Mouse (Mus musculus): Measurements from ENCODE around the gene Klhl26.
A peak's percentile ranks its signal among the peaks of the same experiment; 100 is the strongest.

Gene Klhl26

DNA sequence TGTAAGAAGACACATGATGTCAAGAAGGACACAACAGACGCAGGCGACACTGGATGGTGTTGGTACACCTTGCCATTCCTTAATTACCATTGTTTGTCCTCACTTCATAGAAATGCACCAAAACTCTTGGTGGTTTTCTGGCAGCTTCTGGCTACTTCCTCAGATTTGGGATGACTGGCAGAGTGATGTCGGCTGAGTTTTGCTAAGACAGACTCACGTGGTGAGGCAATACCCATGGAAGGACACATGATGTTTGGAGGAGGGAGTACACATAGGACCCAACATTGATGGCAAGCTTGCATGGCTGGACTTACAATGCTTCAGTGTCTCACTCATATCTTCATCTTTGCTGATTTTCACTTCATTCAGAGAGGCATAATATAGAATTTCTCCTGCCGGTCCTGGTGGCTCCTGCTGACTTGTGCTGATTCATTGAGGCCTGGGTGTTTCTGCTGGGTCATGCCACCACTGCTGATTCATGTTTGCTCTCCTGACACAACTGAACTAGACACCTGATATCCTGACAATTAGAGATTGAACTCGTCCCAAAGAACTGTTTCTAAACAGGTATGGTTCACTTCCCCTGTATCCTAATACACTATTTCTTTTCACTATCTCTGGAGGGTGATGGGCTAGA is 62.3 kb downstream of the Klhl26 start:
- no peak for DNase-seq (ENCODE audit: low spot score in 2 of 2)

DNA sequence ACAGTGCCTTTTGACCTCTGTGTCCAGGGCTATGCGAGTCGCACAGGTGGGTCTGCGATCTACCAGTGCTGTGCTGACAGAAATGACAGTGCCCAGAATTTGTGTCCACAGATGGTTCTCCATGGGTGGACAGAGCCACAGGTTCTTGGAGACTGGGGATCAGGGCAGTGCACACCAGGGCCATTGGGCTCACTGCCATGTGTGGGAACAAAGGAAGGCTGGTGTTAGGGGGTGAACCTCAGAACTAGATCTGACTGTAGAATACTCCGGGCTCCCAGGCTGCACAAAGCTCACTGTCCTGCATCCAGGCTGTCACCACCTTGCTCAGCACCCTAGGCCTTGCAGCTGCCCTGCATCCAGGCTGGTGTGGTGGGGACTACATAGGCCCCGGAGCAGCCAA is 66.5 kb downstream of the Klhl26 start:
- DNase-seq (ENCODE audit: low spot score in 2 of 2): no peak

- peak in 1 of 2 experiments; percentile 56 for DNase-seq (ENCODE audit: low spot score in 2 of 2)
These were observed 67.3 kb downstream of the Klhl26 start for GRCm38 (mm10) chr8:70409455-70409871.

DNA sequence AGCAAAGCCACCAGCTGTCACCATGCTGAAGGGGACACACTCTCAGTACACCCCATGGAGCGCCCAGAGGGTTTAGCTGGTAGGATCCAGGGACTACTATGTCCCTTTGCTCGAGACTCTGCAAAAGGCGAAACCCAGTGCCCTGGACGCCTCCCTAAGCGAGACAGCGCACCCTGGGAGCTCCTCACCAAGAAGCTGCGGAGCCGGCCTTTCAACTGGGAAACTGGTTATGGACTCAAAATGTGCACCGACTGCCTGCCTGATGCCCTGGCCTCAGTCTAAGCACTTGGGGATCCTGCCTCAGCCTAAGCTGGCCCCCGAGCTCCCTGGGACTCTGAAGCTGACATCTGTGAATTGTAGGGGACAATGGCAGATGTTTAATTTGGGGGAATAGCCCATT is 67.7 kb downstream of the Klhl26 start:
- DNase-seq (ENCODE audit: low spot score in 2 of 2): no peak

DNA sequence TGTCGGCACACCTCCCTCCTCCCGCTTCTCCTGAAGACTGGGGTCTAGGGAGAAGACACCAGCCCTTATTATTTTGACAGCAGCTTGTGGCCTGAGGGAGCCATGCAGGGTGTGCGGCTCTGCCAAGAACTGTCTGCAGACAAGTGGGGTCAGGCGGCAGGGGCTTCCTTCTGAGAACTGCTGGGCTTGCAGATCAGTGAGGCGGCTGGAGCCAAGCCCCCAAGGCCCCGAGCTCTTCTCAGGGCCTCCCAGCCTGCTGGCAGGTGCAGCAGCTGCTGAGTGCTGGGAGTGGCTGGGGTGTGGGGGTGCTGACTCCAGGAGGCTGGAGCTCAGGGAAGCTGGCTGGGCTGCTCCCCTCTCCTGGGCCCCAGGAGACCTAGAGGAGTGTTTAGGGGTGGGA is 68.5 kb downstream of the Klhl26 start:
- DNase-seq (ENCODE audit: low spot score in 2 of 2): no peak

DNA sequence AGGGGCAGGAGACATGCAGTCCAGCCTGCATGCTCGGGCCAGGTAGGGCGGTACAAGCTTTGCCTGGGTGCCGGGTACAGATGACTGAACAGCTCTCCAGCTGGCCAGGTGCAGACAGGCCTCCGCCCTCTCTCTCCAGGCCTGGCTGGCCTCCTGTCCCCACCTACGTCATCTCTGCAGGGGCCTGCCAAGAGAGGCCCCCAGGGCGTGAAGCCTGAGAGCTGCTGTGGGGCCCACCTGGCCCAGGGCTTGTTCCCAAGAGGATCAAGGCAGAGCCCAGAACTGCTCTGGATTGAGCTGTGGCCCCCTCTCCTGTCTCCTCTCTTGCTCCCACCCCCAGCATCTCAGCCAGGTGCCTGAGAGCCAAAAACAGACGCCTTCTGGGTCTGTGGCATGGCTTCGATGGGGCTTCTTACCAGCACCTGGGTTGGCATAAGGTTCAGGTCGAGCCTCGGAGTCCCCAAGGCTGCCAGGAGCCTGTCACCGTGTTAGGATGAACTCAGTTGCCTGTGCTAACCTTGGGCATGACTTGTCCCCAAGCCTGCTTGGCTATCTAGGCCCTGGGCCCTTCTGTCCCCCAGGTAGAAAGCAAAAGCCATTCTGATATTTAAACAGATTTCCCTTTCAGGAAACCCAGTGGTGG is 70.2 kb downstream of the Klhl26 start:
- DNase-seq (ENCODE audit: low spot score in 2 of 2): no peak

DNA sequence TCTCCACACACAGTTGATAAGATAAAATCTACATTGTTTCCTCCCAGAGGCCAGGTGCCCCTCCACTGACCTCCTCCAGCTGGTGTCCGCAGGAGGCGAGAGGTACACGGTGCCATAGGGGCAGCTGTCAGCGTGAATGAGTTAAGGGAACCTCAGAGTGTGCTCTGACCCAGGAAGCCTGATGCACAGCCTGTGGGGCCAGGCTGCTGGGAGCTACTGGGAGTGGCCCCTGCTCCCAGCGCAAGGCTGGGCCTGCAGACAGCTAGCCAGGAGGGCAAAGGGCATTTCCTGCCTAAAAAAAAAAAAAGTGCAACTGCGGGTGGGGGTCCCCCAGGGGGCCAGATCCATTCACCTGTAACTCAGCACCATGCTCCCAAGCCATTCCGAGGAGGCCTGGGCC is 71.6 kb downstream of the Klhl26 start:
- DNase-seq (ENCODE audit: low spot score in 2 of 2): no peak

- no peak for DNase-seq (ENCODE audit: low spot score in 2 of 2)
These were observed 72.6 kb downstream of the Klhl26 start for GRCm38 (mm10) chr8:70404212-70404611.

Data from left cerebral cortex, adult 9 months (tissue).